Mouse (Mus musculus): Measurements from ENCODE around the gene Plekhm2. TPM values are rescaled to one million over a fixed set of nuclear protein-coding genes. Genes with fewer than 3 reads are reported as not detected.

Plekhm2 gene
- polyA plus RNA-seq, 1 experiment from 2014 or later, result 7.1 TPM

- Histone ChIP-seq H3K27ac (no peak overlapping the region), H3K36me3 (peaks cover 3% of the 10 kb centered on the region), H3K9ac (no peak overlapping the region), H3K4me3 (no peak overlapping the region), H3K4me2 (no peak overlapping the region), H3K27me3 (no peaks in the 10 kb centered on the region), H3K4me1 (replicated peaks) (peaks cover 32% of the 10 kb centered on the region), H3K9me3 (replicated peaks) (no peaks in the 10 kb centered on the region)
- WGBS, result 92% methylated on average over 3 of the region's 3 CpGs
- no peak for ATAC-seq (replicated peaks; ENCODE audit: insufficient number of reproducible peaks, insufficient read depth, low FRiP score, low read depth)
These were observed 17.5 kb downstream of the Plekhm2 start for GRCm38 (mm10) chr4:141647187-141647586.

DNA sequence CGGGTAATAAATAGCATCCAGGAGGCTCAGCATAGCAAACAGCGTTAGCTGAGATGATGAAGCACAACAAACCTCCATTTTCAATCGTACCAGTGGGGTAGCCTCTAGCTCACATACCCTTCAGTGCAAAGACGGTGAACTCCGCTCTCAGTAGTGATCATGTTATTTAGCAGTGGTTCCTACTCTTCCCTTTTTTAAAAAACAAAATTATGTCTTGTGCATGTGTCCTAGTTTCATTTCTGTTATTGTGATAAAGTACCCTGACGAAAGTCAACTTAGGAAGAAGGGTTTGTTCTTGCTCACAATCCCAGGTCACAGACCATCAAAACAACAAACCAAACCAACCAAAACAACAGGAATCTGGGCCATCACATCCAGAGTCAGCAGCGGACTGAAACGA, 18.7 kb downstream of the Plekhm2 start:
- no peak overlapping the region for H3K9ac ChIP-seq
- no peaks in the 10 kb centered on the region for H3K27me3 ChIP-seq
- H3K4me3 ChIP-seq, result no peak overlapping the region
- H3K4me1 ChIP-seq (replicated peaks), result peaks cover 44% of the 10 kb centered on the region
- 90% methylated on average over 8 of the region's 8 CpGs for WGBS
- no peak overlapping the region for H3K27ac ChIP-seq
- no peak overlapping the region for H3K4me2 ChIP-seq
- peaks cover 14% of the 10 kb centered on the region for H3K36me3 ChIP-seq
- no peaks in the 10 kb centered on the region for H3K9me3 ChIP-seq (replicated peaks)
- ATAC-seq (replicated peaks; ENCODE audit: insufficient number of reproducible peaks, insufficient read depth, low FRiP score, low read depth), result no peak

GRCm38 (mm10) chr4:141643118-141643855, 21.4 kb downstream of the Plekhm2 start:
- peak; percentile 82 for ATAC-seq (replicated peaks; ENCODE audit: insufficient number of reproducible peaks, insufficient read depth, low FRiP score, low read depth)
- WGBS, result 11% methylated on average over 7 of the region's 7 CpGs
- Histone ChIP-seq H3K4me2 (peak overlapping the region; percentile 51), H3K4me3 (no peak overlapping the region), H3K27ac (peak overlapping the region; percentile 98), H3K36me3 (peaks cover 30% of the 10 kb centered on the region), H3K4me1 (replicated peaks) (peaks cover 35% of the 10 kb centered on the region), H3K27me3 (no peaks in the 10 kb centered on the region), H3K9me3 (replicated peaks) (no peaks in the 10 kb centered on the region), H3K9ac (peak overlapping the region; percentile 29; the same call in 1 of the 2 replicates)

DNA sequence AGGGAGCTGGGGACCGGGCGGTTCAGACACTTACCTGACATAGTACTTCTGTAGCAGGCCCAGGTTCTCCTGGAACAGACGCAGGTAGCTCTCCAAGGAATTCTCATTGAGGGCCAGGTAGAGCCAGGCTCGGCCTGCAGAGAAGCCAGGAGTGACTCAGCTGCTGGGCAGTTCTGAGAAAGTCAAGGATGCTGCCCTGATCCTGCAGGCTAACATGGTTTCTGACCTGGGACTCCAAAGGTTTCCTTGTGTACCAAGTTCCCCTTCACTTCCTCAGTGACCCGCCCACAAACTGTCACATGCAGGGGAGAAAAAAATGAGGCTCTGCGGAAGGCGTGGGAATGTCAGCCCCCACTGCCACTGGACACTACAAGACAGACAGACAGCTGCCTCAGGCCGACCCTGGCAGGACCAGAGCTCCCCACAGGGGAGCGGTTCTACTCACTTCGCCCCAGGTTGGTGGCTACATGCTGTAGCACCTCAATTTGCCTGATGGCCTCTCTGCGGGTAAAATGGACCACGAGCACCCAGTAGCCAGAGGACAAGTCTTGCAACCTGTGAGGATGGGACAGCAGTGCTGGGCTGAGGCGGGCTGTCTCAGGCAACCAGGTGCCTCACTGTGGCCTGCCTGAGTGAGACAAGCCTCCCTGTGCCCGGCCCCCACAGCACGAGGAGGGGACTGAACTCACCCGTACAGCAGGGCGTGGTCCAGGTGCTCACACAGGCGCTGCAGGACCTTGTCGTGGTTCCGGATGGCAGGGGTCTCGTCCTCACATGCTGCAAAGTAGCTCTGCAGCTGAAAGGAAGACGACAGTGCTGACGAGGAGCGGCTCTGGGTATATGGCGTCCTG, 22.5 kb downstream of the Plekhm2 start:
- ATAC-seq (replicated peaks; ENCODE audit: insufficient number of reproducible peaks, insufficient read depth, low FRiP score, low read depth), result no peak
- no peak overlapping the region for H3K4me3 ChIP-seq
- H3K4me2 ChIP-seq, result no peak overlapping the region; the same call in 1 of the 2 replicates
- WGBS, result 83% methylated on average over 25 of the region's 25 CpGs
- no peaks in the 10 kb centered on the region for H3K27me3 ChIP-seq
- peaks cover 35% of the 10 kb centered on the region for H3K4me1 ChIP-seq (replicated peaks)
- peak overlapping the region; percentile 98 for H3K27ac ChIP-seq
- H3K9me3 ChIP-seq (replicated peaks), result no peaks in the 10 kb centered on the region
- H3K36me3 ChIP-seq, result peaks cover 41% of the 10 kb centered on the region
- H3K9ac ChIP-seq, result 0 out of 2 replicates have a peak overlapping the region, but pooled peaks have one; percentile 22

DNA sequence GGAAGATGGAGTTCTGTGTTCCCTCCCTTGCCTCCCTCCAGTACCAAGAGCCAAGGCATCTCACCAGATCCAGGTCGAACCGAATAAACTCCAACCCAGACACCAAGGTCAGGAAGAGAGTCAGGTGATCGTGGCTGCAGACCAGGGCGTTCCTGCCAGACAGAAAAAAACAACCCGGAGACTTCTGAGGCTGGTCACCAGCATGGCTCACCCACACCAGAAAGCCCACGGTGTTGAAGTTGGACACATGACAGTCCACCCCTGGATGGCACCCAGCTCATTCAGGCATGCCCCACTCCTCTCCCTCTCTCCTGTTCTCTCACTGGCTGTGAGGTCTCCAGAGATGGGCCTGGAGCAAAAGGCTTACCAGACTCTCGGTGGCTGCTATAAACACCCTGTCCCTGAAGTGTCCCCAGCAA, 23.3 kb downstream of the Plekhm2 start:
- H3K36me3 ChIP-seq, result peaks cover 50% of the 10 kb centered on the region

DNA sequence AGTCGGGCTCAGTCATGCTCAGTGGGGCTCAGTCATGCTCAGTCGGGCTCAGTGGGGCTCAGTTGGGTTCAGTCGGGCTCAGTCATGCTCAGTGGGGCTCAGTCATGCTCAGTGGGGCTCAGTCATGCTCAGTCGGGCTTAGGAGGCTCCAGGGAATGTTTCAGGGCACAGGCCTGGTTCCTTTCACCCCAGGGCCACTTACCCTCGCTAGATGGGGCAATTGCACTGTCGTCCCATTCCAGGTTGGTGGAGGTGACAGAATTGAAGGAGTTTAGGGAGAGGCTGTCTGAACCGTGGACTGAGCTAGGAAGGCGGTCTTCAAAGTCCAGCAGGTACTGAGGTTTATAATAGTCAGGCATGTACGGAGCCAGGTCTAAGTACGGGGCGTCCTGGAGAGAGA, 25.2 kb downstream of the Plekhm2 start:
- WGBS, result 72% methylated on average over 11 of the region's 11 CpGs
- Histone ChIP-seq H3K9ac (no peak overlapping the region), H3K4me2 (no peak overlapping the region), H3K27ac (no peak overlapping the region), H3K4me1 (replicated peaks) (peaks cover 35% of the 10 kb centered on the region), H3K9me3 (replicated peaks) (no peaks in the 10 kb centered on the region), H3K27me3 (no peaks in the 10 kb centered on the region), H3K4me3 (no peak overlapping the region), H3K36me3 (peaks cover 60% of the 10 kb centered on the region)
- no peak for ATAC-seq (replicated peaks; ENCODE audit: insufficient number of reproducible peaks, insufficient read depth, low FRiP score, low read depth)

More for the DNA sequence above, 23.3 kb downstream of the Plekhm2 start:
- peak overlapping the region; percentile 98 for H3K27ac ChIP-seq
- H3K4me1 ChIP-seq (replicated peaks), result peaks cover 35% of the 10 kb centered on the region
- H3K4me2 ChIP-seq, result no peak overlapping the region
- WGBS, result 67% methylated on average over 7 of the region's 7 CpGs
- no peak for ATAC-seq (replicated peaks; ENCODE audit: insufficient number of reproducible peaks, insufficient read depth, low FRiP score, low read depth)
- H3K4me3 ChIP-seq, result no peak overlapping the region
- H3K9ac ChIP-seq, result no peak overlapping the region
- no peaks in the 10 kb centered on the region for H3K9me3 ChIP-seq (replicated peaks)
- H3K27me3 ChIP-seq, result no peaks in the 10 kb centered on the region

DNA sequence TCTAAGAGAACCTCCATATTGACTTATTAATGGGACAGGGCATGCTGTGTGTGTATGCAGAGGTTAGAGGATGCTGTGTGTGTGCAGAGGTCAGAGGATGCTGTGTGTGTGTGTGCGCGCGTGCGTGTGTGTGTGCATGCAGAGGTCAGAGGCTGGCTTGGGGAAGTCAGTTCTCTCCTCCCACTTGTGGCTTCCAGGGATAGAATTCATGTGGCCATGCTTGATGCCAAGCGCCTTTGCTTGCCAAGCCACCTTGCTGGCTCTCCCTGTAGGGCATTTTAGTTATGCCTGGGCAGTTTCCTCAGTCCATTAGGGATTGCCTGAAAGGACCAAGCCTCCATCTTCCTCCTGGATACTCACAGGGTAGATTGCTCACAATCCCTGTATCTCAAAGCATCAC, 28.0 kb downstream of the Plekhm2 start:
- Histone ChIP-seq H3K9ac (no peak overlapping the region), H3K36me3 (peaks cover 79% of the 10 kb centered on the region), H3K4me3 (no peak overlapping the region), H3K4me1 (replicated peaks) (peaks cover 9% of the 10 kb centered on the region), H3K4me2 (no peak overlapping the region), H3K27me3 (no peaks in the 10 kb centered on the region), H3K9me3 (replicated peaks) (no peaks in the 10 kb centered on the region), H3K27ac (no peak overlapping the region)
- WGBS, result 94% methylated on average over 5 of the region's 5 CpGs
- no peak for ATAC-seq (replicated peaks; ENCODE audit: insufficient number of reproducible peaks, insufficient read depth, low FRiP score, low read depth)

DNA sequence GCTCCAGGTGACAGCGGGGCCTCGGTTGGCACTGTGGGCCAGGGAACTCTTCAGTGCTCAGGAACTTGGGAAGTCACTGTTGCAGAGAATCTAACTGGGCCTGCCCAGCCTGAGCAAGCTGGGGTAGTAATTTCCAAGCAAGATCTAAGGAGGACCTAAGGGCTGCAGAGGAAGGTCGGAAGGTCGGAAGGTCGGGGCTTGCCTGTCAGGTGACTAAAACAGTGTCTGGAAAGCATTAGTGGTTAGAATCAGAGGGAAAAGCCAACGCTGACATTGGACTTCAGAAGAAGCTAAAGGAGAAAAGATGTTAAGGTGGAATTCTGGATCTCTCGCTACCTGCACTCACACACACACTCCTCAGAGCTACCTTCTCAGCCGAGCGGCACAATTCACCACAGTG, 28.7 kb downstream of the Plekhm2 start:
- Histone ChIP-seq H3K4me3 (no peak overlapping the region), H3K9ac (no peak overlapping the region), H3K27me3 (no peaks in the 10 kb centered on the region), H3K9me3 (replicated peaks) (no peaks in the 10 kb centered on the region), H3K36me3 (peaks cover 81% of the 10 kb centered on the region), H3K27ac (no peak overlapping the region), H3K4me1 (replicated peaks) (peaks cover 2% of the 10 kb centered on the region; the same call in 1 of the 2 replicates), H3K4me2 (no peak overlapping the region)
- no peak; the same call in 1 of the 2 replicates for ATAC-seq (replicated peaks; ENCODE audit: insufficient number of reproducible peaks, insufficient read depth, low FRiP score, low read depth)
- 81% methylated on average over 9 of the region's 9 CpGs for WGBS

GRCm38 (mm10) chr4:141632111-141632873, 32.4 kb downstream of the Plekhm2 start:
- Histone ChIP-seq H3K9ac (no peak overlapping the region), H3K9me3 (replicated peaks) (no peaks in the 10 kb centered on the region), H3K27me3 (no peaks in the 10 kb centered on the region), H3K36me3 (peaks cover 84% of the 10 kb centered on the region), H3K4me2 (no peak overlapping the region), H3K27ac (no peak overlapping the region), H3K4me1 (replicated peaks) (peaks cover 5% of the 10 kb centered on the region; the same call in 1 of the 2 replicates), H3K4me3 (no peak overlapping the region)
- ATAC-seq (replicated peaks; ENCODE audit: insufficient number of reproducible peaks, insufficient read depth, low FRiP score, low read depth), result no peak
- 83% methylated on average over 21 of the region's 21 CpGs for WGBS

DNA sequence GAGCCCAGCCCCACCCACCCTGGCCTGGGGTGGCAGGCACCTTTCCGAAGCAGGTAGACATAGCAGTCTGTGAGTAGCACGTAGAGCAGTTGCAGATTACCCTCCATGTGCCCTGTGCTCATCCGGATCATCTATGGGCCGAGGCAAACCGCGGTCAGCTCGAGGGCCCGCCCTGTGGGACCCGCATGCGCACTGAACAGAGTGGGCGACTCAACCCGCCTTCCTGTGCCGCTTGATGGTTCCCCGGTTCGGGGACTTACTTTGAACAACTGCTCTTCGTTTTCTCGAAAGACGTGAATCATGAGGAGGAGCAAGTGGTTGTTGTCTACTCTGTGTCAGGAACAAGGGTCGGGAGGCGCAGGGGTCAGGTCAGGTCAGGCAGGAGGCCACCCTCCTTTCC, 33.4 kb downstream of the Plekhm2 start:
- Histone ChIP-seq H3K36me3 (peaks cover 82% of the 10 kb centered on the region), H3K27ac (no peak overlapping the region), H3K4me2 (no peak overlapping the region), H3K9ac (no peak overlapping the region), H3K27me3 (no peaks in the 10 kb centered on the region), H3K9me3 (replicated peaks) (no peaks in the 10 kb centered on the region), H3K4me1 (replicated peaks) (peaks cover 5% of the 10 kb centered on the region; the same call in 1 of the 2 replicates), H3K4me3 (no peak overlapping the region)
- 93% methylated on average over 20 of the region's 20 CpGs for WGBS
- ATAC-seq (replicated peaks; ENCODE audit: insufficient number of reproducible peaks, insufficient read depth, low FRiP score, low read depth), result no peak

DNA sequence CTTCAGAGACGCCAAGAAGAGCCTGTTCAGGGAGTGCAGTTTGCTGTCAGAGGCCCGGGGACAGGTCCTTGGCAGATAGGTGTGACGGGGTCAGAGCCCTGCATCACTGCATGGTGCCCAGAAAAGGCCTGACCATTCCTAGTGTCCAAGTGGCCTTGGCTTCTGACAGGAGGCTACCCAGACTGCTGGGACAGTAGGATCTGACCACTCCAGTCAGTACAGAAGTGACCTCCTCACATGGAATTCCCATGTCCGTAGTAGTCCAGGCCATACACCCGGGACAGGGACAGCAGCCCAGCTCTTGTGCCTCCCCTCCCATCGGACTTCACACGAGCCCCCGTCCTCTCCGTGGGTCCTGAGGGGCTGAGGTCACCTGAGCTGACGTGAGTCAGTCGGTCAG, 34.7 kb downstream of the Plekhm2 start:
- H3K27ac ChIP-seq, result no peak overlapping the region
- ATAC-seq (replicated peaks; ENCODE audit: insufficient number of reproducible peaks, insufficient read depth, low FRiP score, low read depth), result no peak
- H3K9ac ChIP-seq, result no peak overlapping the region
- no peaks in the 10 kb centered on the region for H3K27me3 ChIP-seq
- WGBS, result 89% methylated on average over 11 of the region's 11 CpGs
- no peaks in the 10 kb centered on the region for H3K9me3 ChIP-seq (replicated peaks)
- no peak overlapping the region for H3K4me3 ChIP-seq
- peaks cover 82% of the 10 kb centered on the region for H3K36me3 ChIP-seq
- no peak overlapping the region for H3K4me2 ChIP-seq
- H3K4me1 ChIP-seq (replicated peaks), result peaks cover 5% of the 10 kb centered on the region; the same call in 1 of the 2 replicates

Measured in heart, embryonic 15.5 days (tissue).